In genomic region chr11:72758316-72758715, GRCm38 (mm10) we compare ENCODE assay signal across 13 mouse cellular contexts.
"Had no signal": no experiment of that assay in that cellular context is flagged by ENCODE, and none has a peak within 500 bp of the region (broad histone marks: within the 10 kb centered on the region; RNA-seq: fewer than 3 reads in every experiment).

No protein-coding gene starts in this region.

- H3K27me3 ChIP-seq: limb, embryonic 13.5 days; midbrain, embryonic 15.5 days; neural tube, embryonic 13.5 days had no signal

- DNase-seq: kidney, postnatal 14 days; left cerebral cortex, postnatal 4 days; lung, adult 18-20 months; retina, postnatal 1 day; right cerebral cortex, postnatal 4 days; spleen, adult 18-20 months; thymus, adult 18-20 months; thymus, postnatal 14 days had no signal

- H3K4me3 ChIP-seq: limb, embryonic 13.5 days; midbrain, embryonic 15.5 days; neural tube, embryonic 13.5 days had no signal

- H3K9me3 ChIP-seq: limb, embryonic 13.5 days; midbrain, embryonic 15.5 days; neural tube, embryonic 13.5 days had no signal

- ATAC-seq: midbrain, embryonic 15.5 days had no signal

- H3K9ac ChIP-seq: limb, embryonic 13.5 days; liver, embryonic 14.5 days; midbrain, embryonic 15.5 days; neural tube, embryonic 13.5 days had no signal

- H3K4me1 ChIP-seq: limb, embryonic 13.5 days; midbrain, embryonic 15.5 days; neural tube, embryonic 13.5 days had no signal

- H3K27ac ChIP-seq: limb, embryonic 13.5 days; liver, embryonic 14.5 days; midbrain, embryonic 15.5 days; neural tube, embryonic 13.5 days had no signal

- H3K4me2 ChIP-seq: limb, embryonic 13.5 days; midbrain, embryonic 11.5 days; midbrain, embryonic 15.5 days; neural tube, embryonic 13.5 days had no signal
